Mouse (Mus musculus): ENCODE results near the gene Ehhadh.
A peak's percentile ranks its signal among the peaks of the same experiment; 100 is the strongest.
"Not testable (repeated sequence)": the region's sequence is repeated elsewhere in the genome, so short reads cannot be mapped to it uniquely, and the experiment has no call there.

Gene Ehhadh

DNA sequence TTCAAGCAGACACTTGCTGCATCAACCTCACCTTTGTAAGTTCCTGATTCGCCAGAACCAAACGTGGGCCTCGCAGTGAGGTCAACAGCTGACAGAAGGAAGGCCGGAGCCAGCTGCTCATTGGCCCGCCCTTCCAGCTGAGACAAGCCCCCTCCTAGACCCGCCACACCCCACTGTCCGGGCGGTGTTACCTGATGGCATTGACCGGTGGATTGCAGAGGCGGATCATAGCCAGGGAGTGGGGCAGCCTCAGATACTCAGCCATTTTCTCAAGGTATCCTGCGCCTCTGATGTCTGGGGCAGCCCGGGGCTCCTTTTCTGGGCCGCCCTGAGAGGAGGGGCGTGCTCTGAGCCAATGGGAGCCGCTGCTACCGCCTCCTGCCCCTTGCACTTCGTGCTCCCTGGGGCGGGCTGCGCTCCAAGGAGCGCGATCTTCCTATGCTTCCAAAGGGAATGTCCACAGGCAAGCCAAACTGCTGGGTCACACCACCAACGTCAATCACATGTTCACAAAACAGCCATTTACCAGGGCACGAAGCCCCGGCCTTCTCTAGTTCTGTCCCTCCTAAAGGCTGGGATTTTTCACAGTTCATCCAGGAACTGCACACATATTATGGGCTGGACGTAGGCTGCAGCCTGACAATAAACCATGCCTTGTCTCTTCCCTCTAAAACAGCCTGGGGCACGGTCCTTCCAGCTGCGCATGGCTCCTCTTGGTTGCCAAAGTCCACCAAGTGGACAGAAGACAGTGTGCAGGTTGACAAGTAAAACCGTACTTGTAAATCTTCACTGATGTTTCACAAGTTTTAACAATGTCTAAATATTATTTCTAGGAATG lies at the start of gene Ehhadh:
Gene Ehhadh, minus strand, starts transcription at position 292 of the 838 bp plus-strand sequence.
- DNase-seq (ENCODE audit: low spot score), result peak; percentile 74

DNA sequence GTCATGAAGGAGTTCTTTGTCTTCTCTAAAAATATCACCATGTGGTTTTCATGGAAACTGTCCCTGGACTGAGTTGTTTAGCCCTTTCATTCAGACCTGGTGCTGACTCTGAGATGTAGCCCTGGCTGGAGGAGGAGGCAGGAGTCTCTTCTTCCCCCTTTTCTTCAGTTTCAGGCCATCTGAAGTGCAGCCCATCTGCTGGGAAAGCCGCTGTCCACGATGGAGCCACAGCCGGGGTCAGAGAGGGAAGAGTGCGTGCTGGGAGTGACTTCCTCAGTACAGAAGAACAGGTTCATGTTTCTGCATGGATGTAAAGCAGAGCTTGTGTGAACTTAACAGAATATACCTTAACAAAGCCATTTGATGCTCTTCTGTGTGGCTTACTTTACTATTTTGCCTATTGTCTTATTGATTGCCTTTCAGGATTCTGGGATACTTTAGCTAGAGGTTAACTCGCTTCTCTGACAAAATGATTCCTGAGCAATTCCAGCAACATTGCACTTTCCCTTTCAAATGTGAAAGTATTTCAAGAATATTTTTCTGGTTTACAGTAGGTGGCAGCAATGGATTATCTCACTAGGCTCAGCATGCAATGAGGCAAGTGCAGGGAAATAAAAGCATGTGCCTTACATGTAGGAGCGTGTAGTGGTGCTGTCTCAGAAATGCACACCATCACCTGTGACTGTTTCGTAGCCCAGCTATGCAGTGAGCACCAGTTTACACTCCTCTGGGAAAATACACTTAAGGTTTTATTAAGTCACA lies 48.9 kb upstream of the Ehhadh start:
- peak; percentile 19 for DNase-seq (ENCODE audit: low spot score)

DNA sequence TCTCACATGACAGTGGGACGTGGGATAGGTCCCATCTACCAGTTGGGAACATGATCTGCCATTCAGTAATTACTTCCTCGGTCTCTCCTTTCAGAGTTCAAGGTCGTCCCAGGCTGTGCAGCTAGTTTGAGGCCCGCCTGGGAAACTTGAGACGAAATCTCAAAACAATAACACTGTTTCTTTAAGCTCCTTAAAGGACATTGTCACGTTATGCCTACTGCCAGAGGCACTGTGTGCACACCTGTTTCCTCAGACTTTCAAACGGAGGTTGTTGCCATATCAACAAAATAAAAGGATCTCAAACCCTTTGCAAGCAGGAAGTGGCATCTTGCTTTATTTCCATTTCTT lies 48.0 kb upstream of the Ehhadh start:
- DNase-seq (ENCODE audit: low spot score), result no peak

DNA sequence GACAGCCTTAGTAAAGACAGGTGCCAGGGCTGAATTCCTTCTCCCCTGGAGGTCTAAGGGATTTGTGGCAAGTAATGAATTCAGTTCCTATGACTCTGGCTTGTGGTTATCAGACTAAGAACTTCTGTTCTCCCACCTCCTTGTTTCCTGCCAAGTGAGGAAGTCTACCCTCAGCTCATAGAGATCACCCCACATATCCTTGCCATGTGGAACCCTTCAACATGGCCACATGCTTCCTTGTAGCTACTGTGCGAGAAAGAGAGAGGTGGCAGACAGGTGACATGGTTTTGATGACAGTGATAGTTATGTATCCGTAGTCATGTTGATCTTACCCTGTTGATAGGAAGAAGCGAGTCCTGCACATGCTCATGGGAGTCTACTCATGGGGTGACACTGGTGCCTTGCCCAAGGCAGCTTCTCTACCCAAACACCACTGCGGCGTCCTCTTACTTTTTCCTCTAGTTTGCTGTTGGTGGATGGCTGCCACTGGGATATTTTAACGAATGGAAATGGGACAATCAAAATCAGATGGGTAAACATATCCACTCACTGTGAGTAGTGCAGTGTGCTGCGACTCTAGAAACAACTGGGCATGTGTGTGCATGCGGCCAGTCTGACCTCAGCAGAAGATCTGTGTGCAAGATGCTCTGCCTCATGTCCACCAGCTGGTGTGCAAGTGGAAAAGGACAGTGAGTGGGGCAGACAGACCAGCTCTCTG lies 47.4 kb upstream of the Ehhadh start:
- DNase-seq (ENCODE audit: low spot score), result no peak

DNA sequence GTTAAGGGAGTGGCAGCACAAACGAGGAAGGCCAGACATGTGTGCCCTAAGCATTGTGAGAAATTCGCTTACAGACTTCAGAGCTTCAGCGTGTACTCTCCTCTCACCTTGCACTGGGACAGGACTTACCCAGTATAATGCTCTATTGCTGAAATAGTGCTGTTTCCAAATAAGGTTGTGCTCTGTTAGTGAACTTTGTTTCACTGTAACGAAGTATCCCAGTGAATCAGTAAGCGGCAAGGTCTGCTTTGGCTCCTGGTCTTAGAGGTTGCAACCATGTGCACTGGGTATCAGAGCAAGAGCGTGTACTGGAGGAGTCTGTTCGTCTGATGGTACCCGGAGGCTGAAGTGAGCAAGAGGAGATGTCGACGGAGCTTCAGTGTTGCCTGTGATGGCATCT lies 46.4 kb upstream of the Ehhadh start:
- DNase-seq (ENCODE audit: low spot score), result no peak

DNA sequence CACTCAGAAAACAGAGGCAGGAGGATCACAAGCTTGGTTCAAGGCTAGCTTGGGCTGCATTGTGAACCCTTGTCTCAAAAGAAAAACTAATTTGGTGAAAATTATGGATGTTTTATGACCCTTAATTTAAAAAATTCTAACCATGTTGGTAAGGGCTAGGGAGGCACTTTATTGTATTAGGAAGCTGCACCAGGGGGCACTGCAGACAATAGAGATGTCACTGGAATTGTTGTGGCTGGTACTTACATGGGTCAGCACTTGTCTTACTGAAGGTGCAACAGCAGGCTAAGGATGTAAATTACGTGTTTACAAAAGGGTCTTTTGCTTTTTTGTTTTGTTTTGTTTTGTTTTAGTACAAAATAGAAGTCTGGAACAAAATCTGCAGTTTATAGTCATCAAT lies 45.9 kb upstream of the Ehhadh start:
- DNase-seq (ENCODE audit: low spot score), result no peak

DNA sequence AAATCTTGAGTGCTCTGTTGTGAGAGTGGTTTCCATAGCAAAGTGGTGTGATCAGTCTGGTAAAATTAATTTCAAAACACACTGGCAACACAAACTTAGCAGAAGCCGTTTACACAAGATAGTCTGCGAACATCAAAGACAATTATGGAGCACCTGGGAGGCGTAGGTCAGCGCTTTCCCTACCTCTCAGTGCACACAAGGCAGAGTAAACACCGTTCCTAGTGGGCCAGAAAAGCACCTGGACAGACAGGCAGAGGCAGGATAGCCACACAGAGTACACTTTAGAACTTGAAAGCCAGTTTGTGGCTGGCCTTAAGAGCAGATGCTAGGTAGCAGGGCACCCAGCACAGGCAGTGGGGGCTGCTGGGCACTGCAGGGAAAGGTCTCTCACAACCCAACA lies 44.2 kb upstream of the Ehhadh start:
- DNase-seq (ENCODE audit: low spot score), result no peak

DNA sequence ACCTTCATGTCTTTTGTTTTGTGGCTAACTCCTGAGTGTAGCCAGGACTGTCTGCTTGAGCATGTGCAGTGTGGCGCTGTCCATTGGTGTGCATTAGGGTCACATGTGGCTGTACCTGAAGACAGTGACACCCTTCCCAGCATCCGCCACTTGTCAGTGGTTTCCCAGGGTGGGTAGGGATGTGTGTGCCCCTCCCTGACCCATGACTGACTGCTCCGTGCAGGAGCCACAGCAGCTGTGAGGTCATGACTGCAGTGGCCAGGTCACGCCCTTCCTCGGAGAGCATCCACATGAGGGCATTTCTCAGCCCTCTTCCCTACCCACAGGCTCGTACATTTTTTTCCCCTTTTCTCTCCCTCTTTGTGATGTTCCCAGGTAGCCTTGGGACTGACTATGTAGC lies 43.2 kb upstream of the Ehhadh start:
- no peak for DNase-seq (ENCODE audit: low spot score)

DNA sequence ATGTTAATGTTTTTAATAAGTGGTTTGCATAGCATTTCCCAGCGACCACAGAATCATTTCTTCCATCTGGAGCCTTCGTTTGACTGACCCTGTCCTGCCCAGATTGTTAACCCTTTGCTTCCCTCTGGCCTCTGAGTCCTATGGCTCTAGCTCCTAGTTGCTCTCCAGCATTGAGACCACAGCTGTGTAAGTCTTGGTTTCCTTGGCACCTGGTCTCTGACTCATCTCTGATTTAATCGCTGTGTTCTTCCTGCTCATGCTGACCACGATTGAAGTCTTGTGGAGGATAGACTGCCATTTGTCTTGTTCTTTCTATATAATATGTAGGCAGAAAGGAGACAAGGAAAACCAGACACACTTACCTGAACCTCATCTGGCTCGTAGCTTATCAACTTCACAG lies 42.1 kb upstream of the Ehhadh start:
- no peak for DNase-seq (ENCODE audit: low spot score)

DNA sequence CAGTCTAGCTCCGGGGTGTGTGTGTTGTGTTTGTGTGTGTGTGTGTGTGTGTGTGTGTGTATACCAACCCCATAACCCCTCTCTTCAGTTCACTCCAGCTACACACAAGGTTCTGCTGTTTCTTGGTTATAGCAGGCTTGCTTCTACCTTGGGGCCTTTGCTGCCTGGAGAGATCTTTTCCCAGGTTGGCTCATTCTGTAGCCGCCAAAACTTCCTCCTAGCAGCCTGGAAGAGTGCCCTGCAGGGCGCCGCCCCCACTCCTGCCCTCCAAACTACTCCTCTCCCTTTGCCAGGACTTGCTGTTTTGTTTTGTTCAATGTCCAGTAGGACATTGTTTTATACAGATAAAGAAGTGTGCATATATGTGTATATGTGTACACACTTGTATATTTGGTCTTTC lies 40.0 kb upstream of the Ehhadh start:
- no peak for DNase-seq (ENCODE audit: low spot score)

DNA sequence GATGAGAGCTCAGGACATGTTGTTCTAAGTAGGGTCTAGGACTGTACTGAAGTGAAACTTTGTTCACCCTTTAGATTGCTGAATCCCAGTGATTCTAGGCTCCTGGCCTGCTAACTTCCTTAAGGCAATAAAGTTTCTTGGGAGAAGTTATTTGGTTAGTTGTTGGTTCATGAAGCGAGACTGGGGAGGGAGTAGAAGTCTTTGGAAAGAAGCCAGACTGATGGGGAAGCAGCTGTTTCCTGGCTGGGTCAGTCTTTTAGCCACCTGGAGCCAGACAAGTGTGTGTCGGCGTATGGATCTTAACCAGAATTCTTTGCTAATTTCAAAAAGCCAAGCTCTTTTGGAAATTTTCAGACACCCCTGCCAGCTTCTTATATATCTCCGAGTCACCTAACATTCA lies 39.5 kb upstream of the Ehhadh start:
- no peak for DNase-seq (ENCODE audit: low spot score)

DNA sequence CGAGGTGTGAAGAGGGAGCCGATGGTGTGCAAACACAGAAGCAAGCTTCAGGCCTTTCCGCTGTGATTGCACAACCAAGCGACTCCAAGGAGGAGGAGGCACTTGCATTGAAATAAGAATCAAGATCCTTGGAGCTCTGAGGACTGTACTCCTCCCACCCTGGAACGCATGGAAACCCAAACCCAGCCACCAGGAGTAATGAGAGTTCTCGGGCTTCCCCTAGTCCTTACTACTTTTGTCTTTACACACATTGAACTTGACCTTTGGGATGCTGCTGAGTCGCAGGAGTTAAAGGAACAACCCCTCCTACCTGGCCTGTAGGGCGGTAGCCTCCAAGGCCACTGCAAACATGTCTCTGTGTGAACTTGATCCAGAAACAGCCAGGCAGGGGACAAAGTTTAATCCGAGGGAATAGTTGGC lies 38.0 kb upstream of the Ehhadh start:
- DNase-seq (ENCODE audit: low spot score), result no peak

DNA sequence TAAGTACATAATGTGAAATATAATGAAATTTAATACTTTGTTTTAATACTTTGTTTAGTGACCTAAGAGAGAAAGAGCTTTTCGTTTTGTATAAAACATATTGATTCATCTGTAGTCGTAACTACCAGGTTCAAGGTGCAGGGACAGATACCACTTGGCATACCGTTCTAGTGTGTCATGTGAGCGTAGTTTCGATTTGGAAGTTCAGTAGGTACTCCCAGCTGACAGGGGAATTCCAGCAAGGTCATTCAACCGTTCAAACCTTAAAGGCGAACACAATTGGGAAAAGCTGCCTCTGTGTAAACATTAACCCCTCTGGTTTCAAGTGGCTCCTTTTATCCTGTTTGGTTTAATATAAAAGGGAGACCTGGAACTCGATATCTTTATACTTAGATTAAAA lies 31.0 kb upstream of the Ehhadh start:
- no peak for DNase-seq (ENCODE audit: low spot score)

DNA sequence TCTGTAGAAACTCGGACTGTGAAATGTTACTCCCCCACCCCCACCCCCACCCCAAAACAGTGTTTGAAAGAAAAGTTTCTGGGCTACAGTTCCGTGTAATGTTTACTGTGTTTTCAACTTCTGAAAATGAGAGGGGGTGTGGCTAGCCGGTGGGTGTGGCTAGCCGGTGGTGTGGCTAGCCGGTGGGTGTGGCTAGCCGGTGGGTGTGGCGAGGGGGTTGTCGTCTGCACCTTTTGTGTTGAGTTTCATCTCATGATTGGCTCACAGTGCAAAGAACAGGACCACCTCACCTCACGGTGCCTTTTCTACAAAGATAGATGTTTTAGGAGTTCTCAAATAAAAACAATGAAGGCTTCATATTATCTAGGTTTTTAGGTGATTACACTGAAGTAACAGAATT lies 30.5 kb upstream of the Ehhadh start:
- DNase-seq (ENCODE audit: low spot score), result no peak

DNA sequence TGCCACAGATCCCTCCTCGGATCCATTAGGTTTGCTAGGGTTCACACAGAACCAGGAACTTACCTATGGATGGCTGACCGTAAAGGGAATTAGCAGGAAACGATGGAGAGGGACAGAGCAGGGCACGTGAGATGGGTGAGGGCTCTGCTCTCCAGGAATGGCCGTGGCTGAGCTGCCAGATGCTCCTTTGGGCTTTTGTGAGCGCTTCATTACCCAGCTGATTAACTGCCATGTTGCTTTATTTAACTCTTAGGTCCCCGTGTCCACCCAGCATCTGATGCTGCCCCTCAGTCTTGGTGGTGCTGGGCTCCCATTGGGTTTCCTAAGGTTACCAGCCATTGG lies 28.0 kb upstream of the Ehhadh start:
- peak; percentile 24 for DNase-seq (ENCODE audit: low spot score)

DNA sequence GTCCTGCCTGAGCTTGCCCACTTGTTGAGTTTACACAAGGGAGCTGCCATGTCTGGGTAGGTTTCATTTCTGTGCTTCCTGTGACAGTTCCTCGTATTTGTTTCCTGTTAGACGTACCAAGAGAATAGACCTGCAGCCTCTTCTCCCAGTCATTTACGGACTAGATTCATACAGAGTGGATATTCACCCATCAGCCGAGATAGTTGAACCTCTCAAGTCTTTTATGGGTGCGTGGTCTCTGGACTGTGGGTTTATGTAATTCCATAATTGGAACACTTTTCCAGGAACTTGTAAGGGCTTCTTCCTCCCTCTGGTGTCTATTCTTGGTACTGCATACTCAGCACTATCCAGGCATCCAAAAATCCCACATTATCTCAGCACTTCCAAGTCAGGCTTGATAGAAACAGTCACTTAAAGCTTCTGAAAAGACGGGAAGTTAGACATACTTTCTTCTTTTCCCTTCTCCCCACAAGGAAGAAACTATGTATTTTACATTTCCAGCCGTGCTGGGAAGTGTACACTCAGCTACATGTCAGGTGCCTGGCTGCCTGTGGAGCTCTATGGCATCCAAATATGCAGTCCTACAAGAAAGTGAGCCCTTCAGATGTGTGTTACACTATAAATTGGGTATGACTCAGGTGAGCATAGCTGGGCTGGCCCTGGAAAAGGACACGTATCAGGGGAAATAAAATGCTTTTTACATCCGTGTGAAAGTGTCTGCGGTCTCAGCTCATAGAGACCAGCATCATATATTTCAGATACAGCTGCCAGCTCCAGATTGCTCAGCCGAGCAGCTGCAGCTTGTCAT lies 27.5 kb upstream of the Ehhadh start:
- peak; percentile 81 for DNase-seq (ENCODE audit: low spot score)

DNA sequence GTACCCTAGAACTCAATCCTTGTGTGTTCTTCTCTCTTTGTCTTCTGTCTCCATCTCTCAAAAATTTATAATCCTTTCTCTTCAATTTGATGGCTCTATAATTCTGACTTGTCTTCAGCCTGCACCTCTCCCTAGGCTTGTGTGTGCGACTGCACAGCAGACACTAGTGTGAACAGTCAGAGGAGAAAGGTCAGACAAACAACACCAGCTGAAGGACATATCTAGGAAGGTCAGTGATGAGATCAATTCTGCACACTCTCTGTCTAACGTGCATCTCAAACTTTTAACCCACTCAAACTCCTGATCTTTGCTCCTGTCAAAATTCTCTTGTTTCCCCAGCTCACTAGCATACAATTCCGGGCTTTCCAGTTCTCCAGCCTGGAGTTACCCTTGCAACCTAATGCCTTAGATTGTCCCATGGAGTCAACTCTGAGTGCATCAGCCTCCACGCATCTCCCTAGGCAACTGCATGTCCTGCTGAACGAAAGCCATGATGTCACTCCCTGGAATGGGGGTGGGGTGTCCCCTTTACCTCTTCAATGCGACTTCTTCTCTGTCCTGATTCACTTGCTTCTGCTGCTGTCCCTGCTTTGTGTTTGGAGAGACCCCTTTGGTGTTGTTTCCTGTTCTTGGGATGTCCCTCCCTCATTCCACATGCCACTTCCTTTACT lies 25.7 kb upstream of the Ehhadh start:
- no peak for DNase-seq (ENCODE audit: low spot score)

DNA sequence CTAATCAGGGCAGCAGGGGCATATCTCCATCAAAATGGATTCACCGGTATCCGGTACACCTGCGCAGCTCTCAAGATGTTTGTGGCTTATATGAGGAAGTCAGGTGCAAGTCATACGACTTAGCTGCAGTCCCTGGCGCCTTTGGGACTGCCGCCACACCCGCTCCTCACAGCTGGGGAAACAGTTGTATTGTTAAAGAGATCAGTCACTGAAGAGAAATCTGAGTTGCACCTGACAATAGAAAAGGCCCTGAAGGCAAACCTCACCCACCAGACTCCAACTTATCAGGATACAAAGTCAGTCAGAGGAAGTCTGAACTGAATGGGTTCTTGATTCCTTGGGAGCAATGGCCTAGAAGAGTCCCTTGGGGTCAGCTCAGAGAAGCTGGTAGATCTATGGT lies 20.2 kb upstream of the Ehhadh start:
- not testable (repeated sequence) for DNase-seq (ENCODE audit: low spot score)

DNA sequence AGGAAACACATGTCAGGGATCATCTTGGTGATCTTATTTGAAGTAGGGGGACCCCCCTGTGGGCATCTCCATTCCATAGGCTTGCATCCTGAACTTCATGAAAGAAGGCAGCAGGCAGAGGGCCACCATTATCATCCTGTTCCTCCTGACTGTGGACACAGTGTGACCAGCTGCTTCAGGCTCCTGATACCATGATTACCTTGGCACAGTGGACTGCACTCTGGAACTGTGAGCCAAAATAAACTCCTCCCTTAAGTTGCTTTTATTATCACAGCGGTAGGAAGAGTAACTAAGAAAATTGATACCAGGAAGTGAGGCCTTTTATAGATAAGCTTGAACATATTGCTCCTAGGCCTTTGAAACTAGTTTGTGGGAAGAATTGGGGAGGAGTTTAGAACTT lies 19.3 kb upstream of the Ehhadh start:
- DNase-seq (ENCODE audit: low spot score), result no peak

DNA sequence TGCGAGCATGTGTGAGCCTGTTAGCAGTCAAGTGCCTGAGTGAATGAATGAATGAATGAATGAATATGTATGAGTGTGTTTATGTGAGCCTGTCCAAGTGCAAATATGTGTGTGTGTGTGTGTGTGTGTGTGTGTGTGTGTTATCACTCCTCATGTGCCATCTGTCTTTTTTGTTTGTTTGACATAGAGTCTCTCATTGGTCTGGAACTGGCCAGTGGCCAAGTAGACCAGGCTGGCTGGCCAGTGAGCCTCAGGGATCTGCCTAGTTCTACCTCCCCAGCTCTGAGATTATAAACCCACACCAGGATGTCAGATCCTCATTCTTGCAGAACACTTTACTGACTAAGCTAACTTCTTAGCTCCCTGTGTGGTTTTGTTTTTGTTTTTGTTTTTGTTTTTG lies 16.7 kb upstream of the Ehhadh start:
- no peak for DNase-seq (ENCODE audit: low spot score)

DNA sequence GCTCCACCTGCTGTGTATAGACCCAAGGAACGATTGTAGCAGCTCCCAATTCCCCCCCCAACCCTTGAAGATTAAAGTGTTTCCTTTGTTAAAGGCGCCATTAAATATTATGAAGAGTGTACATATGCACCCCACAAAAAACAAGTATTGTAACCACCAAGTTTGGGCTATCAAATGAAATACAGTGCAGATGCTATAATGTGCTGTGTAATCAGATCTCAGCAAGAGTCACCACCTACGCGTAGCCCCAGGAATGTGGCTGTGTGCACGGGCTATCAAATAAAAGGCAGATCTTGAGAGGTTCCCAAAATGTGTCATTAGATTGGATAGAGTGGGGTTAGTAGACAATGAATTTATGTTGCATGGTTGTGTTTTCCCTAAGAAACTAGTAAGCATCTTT lies 7.5 kb upstream of the Ehhadh start:
- peak; percentile 10 for DNase-seq (ENCODE audit: low spot score)

DNA sequence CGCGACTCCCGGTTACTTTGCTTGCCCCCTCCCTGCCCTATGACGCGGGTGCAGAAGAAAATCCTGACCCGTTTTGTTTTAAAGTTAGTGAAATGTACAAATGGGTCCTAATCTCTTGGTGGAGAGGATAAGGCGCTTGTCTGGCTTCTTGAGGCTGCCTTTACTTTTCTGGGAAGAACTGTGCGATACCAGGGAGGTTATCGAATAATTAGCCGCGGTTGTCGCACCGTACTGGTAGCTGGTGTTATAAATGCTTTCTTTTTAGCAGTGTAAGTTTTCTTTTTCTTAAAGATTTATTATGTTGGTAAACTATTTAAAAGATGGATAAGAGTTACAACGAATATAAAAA lies 7.1 kb upstream of the Ehhadh start:
- no peak for DNase-seq (ENCODE audit: low spot score)

Measured in embryo, embryonic 10.5 days (tissue).